Mouse (Mus musculus): Measurements from ENCODE around the gene Xkrx. TPM values are rescaled to one million over a fixed set of nuclear protein-coding genes. Genes with fewer than 3 reads are reported as not detected.
A peak's percentile ranks its signal among the peaks of the same experiment; 100 is the strongest.
"Not testable (repeated sequence)": the region's sequence is repeated elsewhere in the genome, so short reads cannot be mapped to it uniquely, and the experiment has no call there.

The Xkrx gene
- 1 to 10 TPM in 1 of 3 experiments, under 1 TPM in 1, not detected in 1; 0.83 to 1.3 TPM for polyA plus RNA-seq (2017; shearing (Covaris generic))

GRCm38 (mm10) chrX:134162043-134162720 is at the start of gene Xkrx:
TSS of gene Xkrx (minus strand) at chrX:134162076.
- ATAC-seq = peak; percentile 40

- ATAC-seq = no peak
These were observed 49.3 kb upstream of the Xkrx start for GRCm38 (mm10) chrX:134211151-134211642.

GRCm38 (mm10) chrX:134208491-134208890 is 46.6 kb upstream of the Xkrx start:
- ATAC-seq = no peak

GRCm38 (mm10) chrX:134187201-134187600 is 25.3 kb upstream of the Xkrx start, which contains the start of gene Arl13a:
TSS of gene Arl13a (plus strand) at chrX:134187501.
- ATAC-seq = not testable (repeated sequence)

- ATAC-seq = no peak
These were observed 12.8 kb upstream of the Xkrx start for GRCm38 (mm10) chrX:134174699-134175098.

DNA sequence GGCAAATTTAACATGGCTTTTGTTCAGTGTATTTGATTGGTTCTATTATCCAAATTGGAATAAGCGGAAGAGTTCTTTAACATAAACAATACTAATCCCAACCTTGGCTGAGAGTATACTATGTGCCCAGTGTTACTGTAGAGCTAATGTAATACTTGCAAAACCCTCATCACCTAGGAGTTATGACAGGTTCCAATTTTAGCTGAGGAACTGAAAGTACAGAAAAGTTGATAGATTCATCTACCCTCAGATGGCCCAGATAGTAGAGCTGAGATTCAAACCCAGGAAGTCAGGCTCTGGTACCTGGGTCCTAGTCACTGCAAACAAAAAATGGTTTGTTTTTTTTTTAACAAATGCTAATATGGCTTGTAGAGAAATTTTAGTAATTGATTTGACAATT is 8.7 kb upstream of the Xkrx start:
- ATAC-seq = no peak

DNA sequence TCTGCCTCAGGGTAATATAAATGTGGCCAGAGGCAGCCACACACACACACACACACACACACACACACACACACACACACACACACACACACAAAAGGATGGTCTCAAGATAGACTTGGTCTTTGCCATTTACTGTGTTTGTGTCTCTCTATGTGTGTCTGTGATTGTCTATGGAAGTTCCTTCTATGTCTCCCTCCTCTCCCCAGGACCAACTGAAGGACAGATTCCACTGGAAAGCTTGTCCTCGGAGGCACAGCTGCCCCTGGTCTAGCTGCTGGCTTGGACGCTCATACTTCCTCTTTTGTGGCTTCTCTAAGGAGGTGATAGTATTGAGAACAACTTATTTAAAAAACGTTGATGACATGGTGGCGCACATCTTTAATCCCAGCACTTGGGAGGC is 1.6 kb upstream of the Xkrx start:
- no peak for ATAC-seq

DNA sequence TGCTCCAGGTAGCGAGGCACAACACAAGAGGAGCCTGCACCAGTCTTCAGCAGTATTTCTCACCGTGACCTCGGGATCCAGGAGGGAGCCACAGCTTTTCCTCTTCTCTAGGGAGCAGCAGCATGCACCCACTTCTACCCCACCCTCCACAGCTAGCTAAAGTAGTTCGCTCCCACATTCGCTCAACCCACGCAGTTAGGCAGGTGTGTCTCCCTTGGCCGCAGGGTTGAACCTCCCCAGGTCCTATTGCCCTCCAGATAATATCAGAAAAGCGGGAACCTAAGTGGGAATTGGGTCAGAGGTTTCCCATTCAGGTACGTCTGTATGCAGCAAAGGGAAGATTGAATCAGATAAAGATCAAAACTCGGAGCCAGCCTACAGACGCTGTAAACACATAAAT is 950 bp upstream of the Xkrx start:
- ATAC-seq = peak; percentile 30

- ATAC-seq = no peak
These were observed 1.4 kb downstream of the Xkrx start for GRCm38 (mm10) chrX:134160442-134160841.

GRCm38 (mm10) chrX:134158151-134158550 is 3.7 kb downstream of the Xkrx start:
- peak; percentile 37 for ATAC-seq

DNA sequence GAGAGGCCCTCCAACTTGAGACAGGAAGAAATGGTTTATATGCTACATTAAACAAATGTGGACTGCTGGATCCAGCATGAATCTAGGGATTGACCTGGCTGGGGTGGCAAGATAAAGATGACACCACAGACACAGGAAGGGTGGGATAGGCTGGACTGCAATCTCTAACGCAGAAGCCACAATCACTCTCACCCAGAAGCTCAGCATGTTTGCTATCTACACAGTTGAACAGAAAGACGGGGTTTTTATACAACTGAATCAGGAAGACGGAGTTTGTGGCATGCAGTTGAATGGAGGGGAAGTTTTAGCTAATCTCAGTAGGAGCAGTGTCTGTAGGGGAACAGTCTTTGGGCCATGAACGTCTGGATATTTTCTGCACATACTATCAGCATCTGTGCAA is 19.9 kb downstream of the Xkrx start:
- ATAC-seq = no peak

- no peak for ATAC-seq
These were observed 20.3 kb downstream of the Xkrx start for GRCm38 (mm10) chrX:134141551-134141950.

DNA sequence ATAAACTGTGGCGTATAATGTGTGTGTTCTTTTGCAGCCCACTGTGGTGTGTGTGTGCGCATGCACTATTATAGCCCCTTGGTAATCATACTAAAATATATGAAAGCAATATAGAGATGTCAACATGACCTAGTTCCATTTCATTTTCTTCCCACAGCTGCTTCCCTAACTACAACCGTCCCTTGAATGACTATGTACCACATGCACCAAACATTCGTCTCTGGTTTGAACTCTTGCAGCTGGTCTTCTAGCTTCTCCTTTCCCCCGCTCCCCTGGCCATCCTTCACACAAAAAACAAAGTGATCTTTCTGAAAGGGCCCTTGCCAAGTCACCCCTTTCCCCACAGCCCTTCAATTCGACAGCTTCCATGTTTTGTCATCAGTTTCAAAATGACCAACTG is 21.9 kb downstream of the Xkrx start:
- ATAC-seq = no peak

GRCm38 (mm10) chrX:134133821-134134220 is 28.1 kb downstream of the Xkrx start:
- no peak for ATAC-seq

GRCm38 (mm10) chrX:134132295-134132694 is 29.6 kb downstream of the Xkrx start:
- ATAC-seq = no peak

- no peak for ATAC-seq
These were observed 33.3 kb downstream of the Xkrx start for GRCm38 (mm10) chrX:134128549-134128948.

GRCm38 (mm10) chrX:134116417-134116816 is 45.5 kb downstream of the Xkrx start:
- ATAC-seq = no peak

DNA sequence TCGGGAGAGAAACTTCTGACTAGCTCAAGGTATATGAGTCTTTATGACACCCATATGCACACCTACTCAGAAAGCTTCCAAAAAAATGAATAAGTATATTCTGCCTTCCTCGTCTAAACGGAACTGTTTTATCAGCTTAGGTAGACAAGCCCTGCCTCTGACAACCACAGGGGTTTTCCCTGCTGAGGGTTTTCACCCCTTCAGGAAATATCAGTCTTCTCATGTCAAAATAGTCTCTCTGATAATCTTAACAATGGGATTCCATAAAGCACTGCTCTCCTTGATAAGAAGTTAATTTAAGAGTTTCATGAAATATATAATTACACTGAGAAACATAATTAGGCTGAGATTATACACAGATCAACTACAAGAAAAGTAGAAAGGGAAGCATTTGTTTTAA is 50.1 kb downstream of the Xkrx start:
- peak; percentile 85 for ATAC-seq

GRCm38 (mm10) chrX:134102641-134103040 is 59.2 kb downstream of the Xkrx start:
- no peak for ATAC-seq

Other genes with a start within 250 kb of the Xkrx start
- gene Sytl4, start 180.3 kb downstream of the Xkrx start, polyA plus RNA-seq (2017; shearing (Covaris generic)) = 1 to 10 TPM in 1 of 3 experiments, under 1 TPM in 1, not detected in 1; 0.85 to 1.6 TPM
- gene Cstf2, start 102.9 kb downstream of the Xkrx start, polyA plus RNA-seq (2017; shearing (Covaris generic)) = 10 to 100 TPM; 27.1 to 42.3 (median 27.3) TPM
- under 1 TPM in 1 of 3 experiments, not detected in 2; 0.19 TPM for gene Arl13a, start 25.4 kb upstream of the Xkrx start, polyA plus RNA-seq (2017; shearing (Covaris generic))
- under 1 TPM in 2 of 3 experiments, not detected in 1; 0.67 to 0.82 TPM for gene Nox1, start 59.9 kb upstream of the Xkrx start, polyA plus RNA-seq (2017; shearing (Covaris generic))
- gene Trmt2b, start 114.9 kb upstream of the Xkrx start, polyA plus RNA-seq (2017; shearing (Covaris generic)) = 10 to 100 TPM; 19.9 to 24.3 (median 22.8) TPM
- not detected for gene Tmem35a, start 133.1 kb upstream of the Xkrx start, polyA plus RNA-seq (2017; shearing (Covaris generic))
- 10 to 100 TPM in 1 of 3 experiments, 1 to 10 TPM in 2; 1.8 to 14.2 (median 2.6) TPM for gene Cenpi, start 146.0 kb upstream of the Xkrx start, polyA plus RNA-seq (2017; shearing (Covaris generic))
- under 1 TPM in 1 of 3 experiments, not detected in 2; 0.16 TPM for gene Drp2, start 242.5 kb upstream of the Xkrx start, polyA plus RNA-seq (2017; shearing (Covaris generic))

Data from inflammation-experienced regulatory T-cells, adult 6 months (primary cell).